Mouse (Mus musculus) liver, embryonic 14.5 days (tissue): ENCODE results near the gene Lrmda.

Experiments
- CTCF ChIP-seq: IDR thresholded peaks from 2 replicates; pipeline ENCODE4 v1.5.1; 2016; ENCODE audit warnings: antibody characterized with exemption, low read depth, control low read depth
- EP300 ChIP-seq: IDR thresholded peaks from 2 replicates; pipeline ENCODE4 v1.6.1; 2016; ENCODE audit warnings: antibody characterized with exemption, low read depth

DNA sequence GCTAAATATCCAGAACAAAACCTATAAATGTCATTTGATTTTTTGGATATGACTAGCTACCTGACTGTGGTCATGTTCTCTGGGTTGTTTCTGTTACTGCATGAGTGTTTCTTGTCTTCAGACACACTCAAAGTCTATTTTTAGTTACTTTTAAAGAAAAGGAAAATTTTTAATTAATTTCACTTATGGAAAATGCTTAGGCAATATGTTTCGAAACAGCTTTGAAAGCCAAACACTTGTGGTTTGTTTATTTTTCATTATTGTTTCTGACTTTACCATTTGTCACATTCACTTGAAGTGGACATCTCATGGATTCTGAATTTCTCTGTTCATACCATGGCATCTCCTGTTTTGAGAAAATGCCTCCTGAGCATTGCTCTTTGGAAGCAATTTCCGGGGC, 582.8 kb downstream of the Lrmda start:
- TF ChIP-seq CTCF (no peak), EP300 (no peak)
